Mouse (Mus musculus): Measurements from ENCODE around the gene Kcnip4. TPM values are rescaled to one million over a fixed set of nuclear protein-coding genes. Genes with fewer than 3 reads are reported as not detected.

Gene Kcnip4
- polyA plus RNA-seq, 1 experiment: 0.12 TPM

GRCm38 (mm10) chr5:49529362-49529761 lies 4.7 kb upstream of the Kcnip4 start:
- no peak for TF ChIP-seq MYOG (IDR thresholded peaks at IDR 0.05; ENCODE audit: control insufficient read depth, extremely low read depth, insufficient read length)
- no peak for TF ChIP-seq CTCF (IDR thresholded peaks at IDR 0.05; ENCODE audit: control insufficient read depth, insufficient read depth, insufficient read length)
- TF ChIP-seq MYOD1 (IDR thresholded peaks at IDR 0.05; ENCODE audit: control insufficient read depth, insufficient read length, low read depth): no peak
- no peak for TF ChIP-seq MAX (IDR thresholded peaks at IDR 0.05)
- no peak for TF ChIP-seq USF1 (IDR thresholded peaks at IDR 0.05; ENCODE audit: low read depth)
- no peak for TF ChIP-seq CEBPB (IDR thresholded peaks at IDR 0.05; ENCODE audit: low read depth)
- no peak for TF ChIP-seq FOSL1 (IDR thresholded peaks at IDR 0.05; ENCODE audit: insufficient read depth, low read length, poor library complexity, severe bottlenecking)
- H3K79me3 ChIP-seq (ENCODE audit: low read depth): no peaks in the 10 kb centered on the region

GRCm38 (mm10) chr5:49525242-49525612 lies 520 bp upstream of the Kcnip4 start:
- Histone ChIP-seq H3K79me2 (ENCODE audit: control insufficient read depth, insufficient read depth) (no peaks in the 10 kb centered on the region), H3K36me3 (ENCODE audit: control insufficient read depth, insufficient read depth) (no peaks in the 10 kb centered on the region), H3ac (ENCODE audit: control insufficient read depth, insufficient read length, low read depth) (no peak overlapping the region), H3K27me3 (ENCODE audit: control insufficient read depth, insufficient read depth, insufficient read length) (no peaks in the 10 kb centered on the region), H3K79me3 (ENCODE audit: low read depth) (no peaks in the 10 kb centered on the region), H3K4me3 (ENCODE audit: insufficient read depth, poor library complexity, severe bottlenecking) (no peak overlapping the region)
- TF ChIP-seq USF1 (IDR thresholded peaks at IDR 0.05; ENCODE audit: low read depth): no peak
- no peak for TF ChIP-seq CTCF (IDR thresholded peaks at IDR 0.05; ENCODE audit: control insufficient read depth, insufficient read depth, insufficient read length)
- TF ChIP-seq FOSL1 (IDR thresholded peaks at IDR 0.05; ENCODE audit: insufficient read depth, low read length, poor library complexity, severe bottlenecking): no peak
- TF ChIP-seq MYOG (IDR thresholded peaks at IDR 0.05; ENCODE audit: control insufficient read depth, extremely low read depth, insufficient read length): no peak
- TF ChIP-seq MAX (IDR thresholded peaks at IDR 0.05): no peak
- TF ChIP-seq MYOD1 (IDR thresholded peaks at IDR 0.05; ENCODE audit: control insufficient read depth, insufficient read length, low read depth): no peak
- no peak for TF ChIP-seq CEBPB (IDR thresholded peaks at IDR 0.05; ENCODE audit: low read depth)

More at GRCm38 (mm10) chr5:49529362-49529761, 4.7 kb upstream of the Kcnip4 start:
- H3K36me3 ChIP-seq (ENCODE audit: control insufficient read depth, insufficient read depth): no peaks in the 10 kb centered on the region
- H3K79me2 ChIP-seq (ENCODE audit: control insufficient read depth, insufficient read depth): no peaks in the 10 kb centered on the region
- no peaks in the 10 kb centered on the region for H3K27me3 ChIP-seq (ENCODE audit: control insufficient read depth, insufficient read depth, insufficient read length)
- no peak overlapping the region for H3ac ChIP-seq (ENCODE audit: control insufficient read depth, insufficient read length, low read depth)
- H3K4me3 ChIP-seq (ENCODE audit: insufficient read depth, poor library complexity, severe bottlenecking): no peak overlapping the region

GRCm38 (mm10) chr5:49523997-49524393 lies 712 bp downstream of the Kcnip4 start:
- H3K4me3 ChIP-seq (ENCODE audit: insufficient read depth, poor library complexity, severe bottlenecking): no peak overlapping the region

GRCm38 (mm10) chr5:49522986-49523385 lies 1.7 kb downstream of the Kcnip4 start:
- H3ac ChIP-seq (ENCODE audit: control insufficient read depth, insufficient read length, low read depth): no peak overlapping the region
- no peak overlapping the region for H3K4me3 ChIP-seq (ENCODE audit: insufficient read depth, poor library complexity, severe bottlenecking)
- H3K79me2 ChIP-seq (ENCODE audit: control insufficient read depth, insufficient read depth): no peaks in the 10 kb centered on the region
- no peaks in the 10 kb centered on the region for H3K36me3 ChIP-seq (ENCODE audit: control insufficient read depth, insufficient read depth)
- TF ChIP-seq MYOG (IDR thresholded peaks at IDR 0.05; ENCODE audit: control insufficient read depth, extremely low read depth, insufficient read length) (no peak), FOSL1 (IDR thresholded peaks at IDR 0.05; ENCODE audit: insufficient read depth, low read length, poor library complexity, severe bottlenecking) (no peak), CEBPB (IDR thresholded peaks at IDR 0.05; ENCODE audit: low read depth) (no peak), MYOD1 (IDR thresholded peaks at IDR 0.05; ENCODE audit: control insufficient read depth, insufficient read length, low read depth) (no peak), CTCF (IDR thresholded peaks at IDR 0.05; ENCODE audit: control insufficient read depth, insufficient read depth, insufficient read length) (no peak), MAX (IDR thresholded peaks at IDR 0.05) (no peak), USF1 (IDR thresholded peaks at IDR 0.05; ENCODE audit: low read depth) (no peak)
- H3K27me3 ChIP-seq (ENCODE audit: control insufficient read depth, insufficient read depth, insufficient read length): no peaks in the 10 kb centered on the region
- H3K79me3 ChIP-seq (ENCODE audit: low read depth): no peaks in the 10 kb centered on the region

More at GRCm38 (mm10) chr5:49523997-49524393, 712 bp downstream of the Kcnip4 start:
- no peaks in the 10 kb centered on the region for H3K27me3 ChIP-seq (ENCODE audit: control insufficient read depth, insufficient read depth, insufficient read length)
- TF ChIP-seq MYOG (IDR thresholded peaks at IDR 0.05; ENCODE audit: control insufficient read depth, extremely low read depth, insufficient read length): no peak
- H3ac ChIP-seq (ENCODE audit: control insufficient read depth, insufficient read length, low read depth): no peak overlapping the region
- H3K79me2 ChIP-seq (ENCODE audit: control insufficient read depth, insufficient read depth): no peaks in the 10 kb centered on the region
- H3K79me3 ChIP-seq (ENCODE audit: low read depth): no peaks in the 10 kb centered on the region
- H3K36me3 ChIP-seq (ENCODE audit: control insufficient read depth, insufficient read depth): no peaks in the 10 kb centered on the region

GRCm38 (mm10) chr5:49498743-49499142 lies 26.0 kb downstream of the Kcnip4 start:
- no peak overlapping the region for H3K4me3 ChIP-seq (ENCODE audit: insufficient read depth, poor library complexity, severe bottlenecking)
- H3K27me3 ChIP-seq (ENCODE audit: control insufficient read depth, insufficient read depth, insufficient read length): no peaks in the 10 kb centered on the region
- no peaks in the 10 kb centered on the region for H3K79me3 ChIP-seq (ENCODE audit: low read depth)
- H3K36me3 ChIP-seq (ENCODE audit: control insufficient read depth, insufficient read depth): no peaks in the 10 kb centered on the region
- TF ChIP-seq MYOD1 (IDR thresholded peaks at IDR 0.05; ENCODE audit: control insufficient read depth, insufficient read length, low read depth): no peak
- TF ChIP-seq FOSL1 (IDR thresholded peaks at IDR 0.05; ENCODE audit: insufficient read depth, low read length, poor library complexity, severe bottlenecking): no peak
- no peak for TF ChIP-seq MAX (IDR thresholded peaks at IDR 0.05)
- no peak for TF ChIP-seq CTCF (IDR thresholded peaks at IDR 0.05; ENCODE audit: control insufficient read depth, insufficient read depth, insufficient read length)
- no peak for TF ChIP-seq CEBPB (IDR thresholded peaks at IDR 0.05; ENCODE audit: low read depth)
- no peak for TF ChIP-seq MYOG (IDR thresholded peaks at IDR 0.05; ENCODE audit: control insufficient read depth, extremely low read depth, insufficient read length)
- TF ChIP-seq USF1 (IDR thresholded peaks at IDR 0.05; ENCODE audit: low read depth): no peak
- no peak overlapping the region for H3ac ChIP-seq (ENCODE audit: control insufficient read depth, insufficient read length, low read depth)
- no peaks in the 10 kb centered on the region for H3K79me2 ChIP-seq (ENCODE audit: control insufficient read depth, insufficient read depth)

- TF ChIP-seq MAX (IDR thresholded peaks at IDR 0.05): no peak
- Histone ChIP-seq H3ac (ENCODE audit: control insufficient read depth, insufficient read length, low read depth) (no peak overlapping the region), H3K79me3 (ENCODE audit: low read depth) (no peaks in the 10 kb centered on the region), H3K27me3 (ENCODE audit: control insufficient read depth, insufficient read depth, insufficient read length) (no peaks in the 10 kb centered on the region), H3K36me3 (ENCODE audit: control insufficient read depth, insufficient read depth) (no peaks in the 10 kb centered on the region), H3K79me2 (ENCODE audit: control insufficient read depth, insufficient read depth) (no peaks in the 10 kb centered on the region), H3K4me3 (ENCODE audit: insufficient read depth, poor library complexity, severe bottlenecking) (no peak overlapping the region)
Measured at GRCm38 (mm10) chr5:49487270-49487669, 37.4 kb downstream of the Kcnip4 start.
